Mouse (Mus musculus) forebrain, embryonic 10.5 days (tissue): Measurements from ENCODE around the gene Dgkh. TPM values are rescaled to one million over a fixed set of nuclear protein-coding genes. Genes with fewer than 3 reads are reported as not detected.
A peak's percentile ranks its signal among the peaks of the same experiment; 100 is the strongest.

Experiments used
- DNase-seq: peaks from one replicate; pipeline ENCODE4 v3.0.0-alpha.2; 2017; ENCODE audit warnings: low spot score; ENCODE audit errors: extremely low spot score
- H3K27ac ChIP-seq: fragments of 300-500 bp; sonication (generic); 2 replicates; pipeline ENCODE4 v1.5.1; 2016; ENCODE audit warnings: mild to moderate bottlenecking
- H3K27me3 ChIP-seq: fragments of 300-500 bp; sonication (generic); 2 replicates; pipeline ENCODE4 v1.6.1; 2016; ENCODE audit warnings: mild to moderate bottlenecking; ENCODE audit not compliant: poor library complexity, severe bottlenecking
- H3K36me3 ChIP-seq: fragments of 300-500 bp; sonication (generic); replicated peaks from 2 replicates; pipeline ENCODE4 v1.6.1; 2016; ENCODE audit warnings: mild to moderate bottlenecking, moderate library complexity
- H3K4me1 ChIP-seq: fragments of 300-500 bp; sonication (generic); 2 replicates; pipeline ENCODE4 v1.6.1; 2016
- H3K4me3 ChIP-seq: fragments of 300-500 bp; sonication (generic); 2 replicates; pipeline ENCODE4 v1.5.1; 2016; ENCODE audit warnings: mild to moderate bottlenecking, moderate library complexity
- H3K9me3 ChIP-seq: fragments of 300-500 bp; sonication (generic); 2 replicates; pipeline ENCODE4 v1.6.1; 2016; ENCODE audit warnings: mild to moderate bottlenecking, moderate library complexity
- WGBS: fragments of 180-500 bp; shearing (Covaris S2); methylation state at CpG from one replicate; pipeline ENCODE4 v1.1.7; 2016; 5-methylcytosine and 5-hydroxymethylcytosine counted together
- polyA plus RNA-seq: library from polyadenylated mRNA; unstranded; fragments of >200 nt; fragmentation: Nextera tagmentation; extraction: Ambion mirVana; gene quantifications from 2 replicates; pipeline ENCODE4 v1.2.1, GENCODE M21; 2016

Gene Dgkh
- polyA plus RNA-seq, 1 experiment from 2014 or later, result 0.98 TPM

DNA sequence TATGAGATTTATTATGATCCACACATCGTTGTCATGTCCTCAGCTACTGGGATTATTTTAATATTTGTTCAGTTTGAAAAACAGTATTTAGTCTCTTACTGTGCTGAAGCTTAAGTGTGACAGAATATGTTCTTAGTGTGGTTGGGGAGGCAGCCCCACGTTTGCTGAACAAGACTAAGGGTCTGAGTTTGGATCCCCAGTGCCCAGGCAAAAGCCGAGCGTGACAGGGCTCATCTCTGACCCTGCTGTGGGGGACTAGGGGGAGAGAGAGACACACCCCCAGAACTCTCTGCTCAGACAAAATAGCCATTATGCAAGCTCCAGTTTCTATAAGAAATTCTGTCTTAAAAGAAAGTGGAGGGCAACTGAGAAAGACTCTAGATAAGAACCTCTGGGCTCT lies 42.2 kb downstream of the Dgkh start:
- Histone ChIP-seq H3K36me3 (no peaks in the 10 kb centered on the region), H3K4me1 (0 out of 2 replicates have a peak, but pooled peaks cover 4% of the 10 kb centered on the region), H3K4me3 (no peak overlapping the region), H3K27ac (no peak overlapping the region), H3K27me3 (no peaks in the 10 kb centered on the region), H3K9me3 (no peaks in the 10 kb centered on the region)
- no peak for DNase-seq
- 76% methylated on average over 4 of the region's 4 CpGs for WGBS

GRCm38 (mm10) chr14:78689950-78690349 lies 42.6 kb downstream of the Dgkh start:
- 91% methylated on average over 9 of the region's 9 CpGs for WGBS
- no peak for DNase-seq

DNA sequence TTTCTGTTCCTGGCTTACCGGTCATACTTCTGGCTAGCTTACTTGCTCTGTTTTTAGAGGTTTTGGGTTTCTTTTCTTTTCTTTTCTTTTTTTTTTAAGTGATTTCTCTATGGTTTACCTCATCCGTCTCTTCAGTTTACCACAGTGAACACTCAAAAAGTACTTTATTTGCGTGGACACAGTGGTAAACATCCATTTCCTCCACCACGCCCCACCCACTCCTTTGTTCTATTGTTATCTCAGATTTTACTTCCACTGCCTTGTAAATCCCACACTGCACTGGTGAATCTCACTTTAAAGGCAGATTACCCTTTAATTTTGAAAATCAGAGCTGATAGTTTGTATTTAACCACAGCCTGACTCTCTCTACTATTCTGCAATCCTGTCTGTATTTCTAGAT lies 44.9 kb downstream of the Dgkh start:
- H3K36me3 ChIP-seq, result no peaks in the 10 kb centered on the region
- H3K9me3 ChIP-seq, result no peaks in the 10 kb centered on the region
- no peak overlapping the region for H3K27ac ChIP-seq
- 0 out of 2 replicates have a peak, but pooled peaks cover 4% of the 10 kb centered on the region for H3K4me1 ChIP-seq
- no peak overlapping the region for H3K4me3 ChIP-seq
- no peaks in the 10 kb centered on the region for H3K27me3 ChIP-seq
- WGBS, result 85% methylated on average over 4 of the region's 4 CpGs
- no peak for DNase-seq

More at GRCm38 (mm10) chr14:78689950-78690349, 42.6 kb downstream of the Dgkh start:
- 0 out of 2 replicates have a peak, but pooled peaks cover 4% of the 10 kb centered on the region for H3K4me1 ChIP-seq
- no peaks in the 10 kb centered on the region for H3K27me3 ChIP-seq
- no peak overlapping the region for H3K4me3 ChIP-seq
- no peaks in the 10 kb centered on the region for H3K9me3 ChIP-seq
- H3K36me3 ChIP-seq, result no peaks in the 10 kb centered on the region
- no peak overlapping the region for H3K27ac ChIP-seq

- no peak overlapping the region for H3K27ac ChIP-seq
- no peak for DNase-seq
These were observed 45.9 kb downstream of the Dgkh start for GRCm38 (mm10) chr14:78686701-78687100.

GRCm38 (mm10) chr14:78684171-78684570 lies 48.4 kb downstream of the Dgkh start:
- no peak overlapping the region for H3K27ac ChIP-seq
- H3K36me3 ChIP-seq, result no peaks in the 10 kb centered on the region
- no peak for DNase-seq
- H3K9me3 ChIP-seq, result 0 out of 2 replicates have a peak, but pooled peaks cover 2% of the 10 kb centered on the region
- no peaks in the 10 kb centered on the region for H3K27me3 ChIP-seq
- no peak overlapping the region for H3K4me3 ChIP-seq
- 79% methylated on average over 4 of the region's 4 CpGs for WGBS
- H3K4me1 ChIP-seq, result no peaks in the 10 kb centered on the region

More at GRCm38 (mm10) chr14:78686701-78687100, 45.9 kb downstream of the Dgkh start:
- H3K4me1 ChIP-seq, result no peaks in the 10 kb centered on the region
- no peaks in the 10 kb centered on the region for H3K36me3 ChIP-seq
- 0 out of 2 replicates have a peak, but pooled peaks cover 2% of the 10 kb centered on the region for H3K9me3 ChIP-seq
- WGBS, result 93% methylated on average over 6 of the region's 6 CpGs
- H3K27me3 ChIP-seq, result no peaks in the 10 kb centered on the region
- no peak overlapping the region for H3K4me3 ChIP-seq

GRCm38 (mm10) chr14:78678981-78679380 lies 53.6 kb downstream of the Dgkh start:
- Histone ChIP-seq H3K4me3 (no peak overlapping the region), H3K9me3 (0 out of 2 replicates have a peak, but pooled peaks cover 2% of the 10 kb centered on the region), H3K27ac (no peak overlapping the region), H3K27me3 (no peaks in the 10 kb centered on the region), H3K36me3 (no peaks in the 10 kb centered on the region), H3K4me1 (peaks cover 14% of the 10 kb centered on the region)
- no peak for DNase-seq
- WGBS, result 83% methylated on average over 3 of the region's 3 CpGs

DNA sequence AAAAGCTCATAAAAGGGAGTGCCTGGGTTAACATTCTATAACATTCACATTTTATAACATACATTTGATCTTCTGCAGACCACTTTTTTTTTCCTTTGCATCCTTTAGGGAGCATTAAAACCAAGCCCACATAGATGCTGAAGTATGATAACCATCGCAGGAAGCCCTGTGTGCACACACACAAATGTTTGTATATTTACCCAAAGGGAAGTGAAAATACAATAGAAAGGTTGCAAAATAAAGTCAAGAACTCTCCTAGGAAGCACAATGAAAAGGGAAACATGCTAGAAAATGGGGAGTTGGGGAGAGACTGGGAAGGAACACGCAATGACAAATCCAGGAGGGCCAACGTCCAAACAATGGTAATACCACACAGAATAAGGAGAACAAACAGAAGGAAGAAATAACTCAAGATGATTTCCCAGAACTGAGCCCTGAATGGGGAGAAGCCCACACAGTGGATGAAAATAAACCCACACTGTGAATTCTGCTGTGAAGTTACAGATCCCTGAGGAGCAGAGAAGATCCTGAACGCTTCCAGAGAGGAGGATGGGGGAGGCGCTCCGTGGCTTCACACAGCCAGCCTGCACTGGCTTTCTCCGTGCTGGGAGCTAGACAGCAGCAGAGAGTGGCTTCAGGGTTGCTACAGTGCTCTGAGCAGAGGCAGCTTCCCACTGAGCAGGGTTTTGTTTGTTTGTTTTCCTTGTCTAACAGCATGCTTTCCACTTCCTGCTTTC lies 54.6 kb downstream of the Dgkh start:
- peaks cover 14% of the 10 kb centered on the region for H3K4me1 ChIP-seq
- 0 out of 2 replicates have a peak, but pooled peaks cover 2% of the 10 kb centered on the region for H3K9me3 ChIP-seq
- no peak overlapping the region for H3K27ac ChIP-seq
- WGBS, result 40% methylated on average over 7 of the region's 7 CpGs
- no peak for DNase-seq
- no peak overlapping the region for H3K4me3 ChIP-seq
- H3K36me3 ChIP-seq, result no peaks in the 10 kb centered on the region
- H3K27me3 ChIP-seq, result no peaks in the 10 kb centered on the region

GRCm38 (mm10) chr14:78676457-78676856 lies 56.1 kb downstream of the Dgkh start:
- DNase-seq, result no peak
- Histone ChIP-seq H3K4me3 (no peak overlapping the region), H3K27ac (no peak overlapping the region), H3K36me3 (no peaks in the 10 kb centered on the region), H3K27me3 (no peaks in the 10 kb centered on the region), H3K9me3 (no peaks in the 10 kb centered on the region), H3K4me1 (peaks cover 14% of the 10 kb centered on the region)
- WGBS, result 81% methylated on average over 6 of the region's 6 CpGs

DNA sequence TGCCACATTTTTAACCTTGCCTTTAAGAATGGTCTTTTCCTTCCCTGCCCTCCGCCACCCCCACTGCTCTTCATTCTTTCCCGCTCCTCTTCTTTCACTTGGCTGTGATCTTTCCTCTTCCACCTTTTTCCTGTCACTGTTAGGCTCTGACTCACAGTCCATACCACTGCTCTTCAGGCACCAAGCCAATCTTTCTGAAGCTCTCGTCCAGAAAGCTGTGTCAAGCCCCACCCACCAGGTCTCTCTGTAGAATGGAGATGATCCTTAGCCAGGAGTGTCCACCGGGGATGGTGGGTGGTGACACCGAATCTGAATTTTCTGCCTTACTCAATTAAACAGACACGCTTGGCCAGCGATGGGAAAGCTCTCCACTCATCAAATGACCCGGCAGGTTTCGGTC lies 58.0 kb downstream of the Dgkh start:
- no peak for DNase-seq
- WGBS, result 91% methylated on average over 9 of the region's 9 CpGs
- H3K27me3 ChIP-seq, result no peaks in the 10 kb centered on the region
- H3K4me3 ChIP-seq, result no peak overlapping the region
- H3K9me3 ChIP-seq, result no peaks in the 10 kb centered on the region
- no peak overlapping the region for H3K27ac ChIP-seq
- H3K36me3 ChIP-seq, result no peaks in the 10 kb centered on the region
- peaks cover 14% of the 10 kb centered on the region for H3K4me1 ChIP-seq

DNA sequence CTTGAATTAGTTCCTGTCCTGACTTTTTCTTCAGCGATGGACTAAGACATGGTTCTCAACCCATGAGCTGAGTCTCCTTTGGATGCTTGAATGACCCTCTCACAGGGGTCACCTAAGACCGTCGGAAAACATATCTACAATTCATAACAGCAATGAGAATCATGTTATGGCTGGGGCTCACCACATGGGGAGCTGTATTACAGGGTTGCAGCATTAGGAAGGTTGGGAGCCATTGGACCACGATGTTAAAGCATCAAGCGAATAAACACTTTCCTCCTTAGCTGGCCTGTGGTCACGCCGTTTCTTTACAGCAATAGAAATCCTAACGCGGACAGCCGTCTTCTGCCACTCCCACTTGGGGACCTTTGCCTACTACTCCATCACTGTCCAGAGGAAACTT lies 62.6 kb downstream of the Dgkh start:
- DNase-seq, result no peak

GRCm38 (mm10) chr14:78668291-78668690 lies 64.3 kb downstream of the Dgkh start:
- no peaks in the 10 kb centered on the region for H3K4me1 ChIP-seq
- H3K27me3 ChIP-seq, result no peaks in the 10 kb centered on the region
- H3K9me3 ChIP-seq, result no peaks in the 10 kb centered on the region
- DNase-seq, result peak; percentile 63
- 31% methylated on average over 6 of the region's 6 CpGs for WGBS
- no peak overlapping the region for H3K4me3 ChIP-seq
- H3K36me3 ChIP-seq, result no peaks in the 10 kb centered on the region
- no peak overlapping the region for H3K27ac ChIP-seq

More for the DNA sequence above, 62.6 kb downstream of the Dgkh start:
- WGBS, result 87% methylated on average over 10 of the region's 10 CpGs
- Histone ChIP-seq H3K9me3 (no peaks in the 10 kb centered on the region), H3K4me1 (no peaks in the 10 kb centered on the region), H3K27ac (no peak overlapping the region), H3K27me3 (no peaks in the 10 kb centered on the region), H3K4me3 (no peak overlapping the region), H3K36me3 (no peaks in the 10 kb centered on the region)

GRCm38 (mm10) chr14:78667763-78668162 lies 64.8 kb downstream of the Dgkh start:
- Histone ChIP-seq H3K9me3 (no peaks in the 10 kb centered on the region), H3K4me3 (no peak overlapping the region), H3K36me3 (no peaks in the 10 kb centered on the region), H3K4me1 (no peaks in the 10 kb centered on the region), H3K27ac (no peak overlapping the region), H3K27me3 (no peaks in the 10 kb centered on the region)
- 70% methylated on average over 5 of the region's 5 CpGs for WGBS
- DNase-seq, result no peak

DNA sequence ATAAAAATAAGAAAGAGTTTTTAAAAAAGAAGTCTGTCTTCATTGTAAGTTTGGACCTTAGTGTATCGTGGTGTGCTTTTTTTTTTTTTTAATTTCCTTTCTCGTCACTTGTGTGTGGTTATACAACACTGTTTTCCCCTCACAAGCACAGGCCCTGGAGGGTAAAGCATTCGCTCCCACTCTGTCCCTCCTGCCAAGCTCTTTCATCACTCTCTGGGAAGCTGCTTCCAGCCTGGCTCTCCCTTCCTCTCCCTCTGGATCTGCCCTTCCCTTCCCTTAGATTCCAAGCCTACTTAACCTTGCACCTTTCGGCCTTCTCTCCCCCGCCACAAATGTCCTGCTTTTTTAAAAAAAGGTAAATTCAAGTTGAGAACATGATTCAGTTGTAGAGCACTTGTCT lies 69.9 kb downstream of the Dgkh start:
- no peaks in the 10 kb centered on the region for H3K36me3 ChIP-seq
- peaks cover 21% of the 10 kb centered on the region; the same call in 1 of the 2 replicates for H3K9me3 ChIP-seq
- H3K4me1 ChIP-seq, result no peaks in the 10 kb centered on the region
- H3K27me3 ChIP-seq, result no peaks in the 10 kb centered on the region
- H3K27ac ChIP-seq, result no peak overlapping the region
- 90% methylated on average over 5 of the region's 5 CpGs for WGBS
- DNase-seq, result no peak
- no peak overlapping the region for H3K4me3 ChIP-seq
